In the genomic region with DNA sequence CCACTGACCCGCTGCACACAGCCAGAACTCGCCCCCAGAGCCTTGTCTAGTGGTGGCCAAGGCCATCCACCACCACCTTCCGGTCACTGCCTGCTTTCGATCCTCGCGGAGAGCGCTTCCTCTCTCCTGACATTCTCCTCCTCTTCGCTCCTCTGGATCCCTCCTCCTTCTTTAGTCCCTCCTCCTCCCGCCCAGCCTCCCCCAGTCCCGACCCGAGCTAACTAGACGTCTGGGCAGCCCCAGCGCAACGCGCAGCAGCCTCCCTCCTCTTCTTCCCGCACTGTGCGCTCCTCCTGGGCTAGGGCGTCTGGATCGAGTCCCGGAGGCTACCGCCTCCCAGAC, we compare ENCODE assay signal across 8 mouse cellular contexts. TPM values are rescaled to one million over a fixed set of nuclear protein-coding genes. Genes with fewer than 3 reads are reported as not detected.
DNase-seq lines count a peak whose midpoint lies in the region; ATAC-seq and TF ChIP-seq lines count a peak whose summit lies in the region.

A gene (plus strand): TSS at position 197 of the 342 bp plus-strand sequence.

- no peaks in the 10 kb centered on the region for H3K9me3 ChIP-seq in forebrain, postnatal 0 days (ENCODE audit: low read length)
- no peaks in the 10 kb centered on the region for H3K9me3 ChIP-seq in lung, postnatal 0 days (ENCODE audit: low read length)

- peak; percentile 89 for ATAC-seq in forebrain, postnatal 0 days
- ATAC-seq in hematopoietic stem cell, adult 5-6 weeks (replicated peaks in 1 of 2; ENCODE audit: insufficient read depth in 1 of 2, low FRiP score in 2 of 2, low TSS enrichment in 1 of 2, low read depth in 1 of 2, poor library complexity in 2 of 2, severe bottlenecking in 2 of 2): peak; percentile 34 to 56; a peak in 2 of 4 replicates
- peak; percentile 85 for ATAC-seq in lung, postnatal 0 days

- no peak for TF ChIP-seq CTCF in brain, embryonic 14.5 days (IDR thresholded peaks at IDR 0.05; ENCODE audit: borderline replicate concordance, extremely low read depth, insufficient read depth, insufficient read length)
- TF ChIP-seq CTCF in forebrain, postnatal 0 days (IDR thresholded peaks at IDR 0.05; ENCODE audit: low read depth): no peak
- no peak for TF ChIP-seq CTCF in lung, postnatal 0 days (IDR thresholded peaks at IDR 0.05)

- H3K27ac ChIP-seq in forebrain, postnatal 0 days (ENCODE audit: low read depth, low read length): no peak within 1 kb of the TSS
- H3K27ac ChIP-seq in lung, postnatal 0 days (ENCODE audit: low read length): peak within 1 kb of the TSS; percentile 74

- no peak for TF ChIP-seq EP300 in lung, postnatal 0 days (IDR thresholded peaks at IDR 0.05)

- peak within 1 kb of the TSS; percentile 55 for H3K4me3 ChIP-seq in forebrain, postnatal 0 days (ENCODE audit: low read depth, low read length)
- peak within 1 kb of the TSS; percentile 53 for H3K4me3 ChIP-seq in lung, postnatal 0 days (ENCODE audit: low read depth, low read length)

- WGBS in forebrain, postnatal 0 days: 2% methylated on average over 21 of the region's 21 CpGs
- 0% methylated on average over 21 of the region's 21 CpGs for WGBS in lung, postnatal 0 days

- no peak for TF ChIP-seq POLR2A in brain, embryonic 14.5 days (IDR thresholded peaks at IDR 0.05; ENCODE audit: borderline replicate concordance, extremely low read depth, insufficient read depth, insufficient read length, poor library complexity, severe bottlenecking)

- H3K36me3 ChIP-seq in forebrain, postnatal 0 days (ENCODE audit: insufficient read depth): no peaks in the 10 kb centered on the region
- no peaks in the 10 kb centered on the region for H3K36me3 ChIP-seq in lung, postnatal 0 days (ENCODE audit: insufficient read depth, low read length)

- peaks cover 13% of the 10 kb centered on the region; the same call in 1 of the 2 replicates for H3K4me1 ChIP-seq in forebrain, postnatal 0 days (ENCODE audit: insufficient read depth)
- H3K4me1 ChIP-seq in lung, postnatal 0 days (ENCODE audit: insufficient read depth, low read depth, low read length): no peaks in the 10 kb centered on the region

- peaks cover 23% of the 10 kb centered on the region for H3K27me3 ChIP-seq in forebrain, postnatal 0 days (ENCODE audit: insufficient read depth, low read length)
- H3K27me3 ChIP-seq in lung, postnatal 0 days (replicated peaks; ENCODE audit: insufficient read depth, low read length): no peaks in the 10 kb centered on the region

- peak within 1 kb of the TSS; percentile 44 for H3K9ac ChIP-seq in forebrain, postnatal 0 days
- peak within 1 kb of the TSS; percentile 55 for H3K9ac ChIP-seq in lung, postnatal 0 days (replicated peaks; ENCODE audit: low read depth)

- peak; percentile 92 for DNase-seq in Muller cell, postnatal 12 days (ENCODE audit: inconsistent ontology term)
- peak; percentile 61 for DNase-seq in brain, embryonic 14.5 days (ENCODE audit: low read depth)
- DNase-seq in forebrain, postnatal 0 days: peak; percentile 31
- peak; percentile 20 for DNase-seq in layer of hippocampus, adult 9-11 months
- DNase-seq in lung, postnatal 0 days (ENCODE audit: low spot score): peak; percentile 91
- DNase-seq in right cerebral cortex, adult 18-20 months: peak; percentile 27
- no peak for DNase-seq in c-Kit-positive CD71-positive TER-119-positive erythroid progenitor cells, embryonic 14.5 days (ENCODE audit: low spot score)

- H3K4me2 ChIP-seq in forebrain, postnatal 0 days (ENCODE audit: low read depth): peak within 1 kb of the TSS; percentile 99
- H3K4me2 ChIP-seq in lung, postnatal 0 days (replicated peaks; ENCODE audit: low read depth, low read length): peak within 1 kb of the TSS; percentile 86

RNA-seq across cellular contexts. Expression of the gene that starts here (rescaled TPM):
- polyA plus RNA-seq in brain, embryonic 14.5 days (2012; rRNA removed): 3.1 and 5.0 TPM in 2 replicates
- total RNA-seq in forebrain, postnatal 0 days (2014; rRNA removed): 15.3 and 19.4 TPM in 2 replicates
- polyA plus RNA-seq in forebrain, postnatal 0 days (2015; fragmentation: Nextera tagmentation; extraction: Ambion mirVana): 5.4 and 6.6 TPM in 2 replicates
- total RNA-seq in hematopoietic stem cell, adult 5-6 weeks (2017): not detected in 2 replicates
- polyA plus RNA-seq in lung, postnatal 0 days (2015; fragmentation: Nextera tagmentation; extraction: Ambion mirVana): 9.3 and 14.5 TPM in 2 replicates

Comparison
In these comparisons a context has a peak if more than half of its experiments do, and no peak if none do; other contexts are left out.
1. RNA of the gene that starts here (total RNA-seq): 15.3 to 19.4 TPM in forebrain, postnatal 0 days; not detected in hematopoietic stem cell, adult 5-6 weeks; every median in the first group is over 10 times any median in the second.
2. Peak in ATAC-seq in hematopoietic stem cell, adult 5-6 weeks; RNA of the gene not detected or under 1 TPM.
3. Peak in every context shown above with its lines, with median percentiles within 50 percentile points of each other: ATAC-seq.